Mouse (Mus musculus) inflammation-experienced regulatory T-cells, adult 6 months (primary cell): Measurements from ENCODE around the gene Snrpn. TPM values are rescaled to one million over a fixed set of nuclear protein-coding genes. Genes with fewer than 3 reads are reported as not detected.

Experiments used
- polyA plus RNA-seq, 3 experiments: library from polyadenylated mRNA; unstranded; fragments of 100-300 nt; shearing (Covaris generic); gene quantifications; one replicate each; pipeline ENCODE4 v1.2.1; 2017

Snrpn gene
- polyA plus RNA-seq, 3 experiments from 2014 or later = not detected

Other genes starting within 250 kb of the Snrpn start
- not detected for gene Snurf, start 135.2 kb downstream of the Snrpn start, polyA plus RNA-seq
- under 1 TPM in 1 of 3 experiments, not detected in 2; 0.08 TPM for gene Gm38393, start 135.2 kb downstream of the Snrpn start, polyA plus RNA-seq